Mouse (Mus musculus) liver, adult 2 months (tissue): ENCODE results near the gene Fgfr2. TPM values are rescaled to one million over a fixed set of nuclear protein-coding genes. Genes with fewer than 3 reads are reported as not detected.

ENCODE experiments used
- DNase-seq: peaks from one replicate; pipeline ENCODE4 v3.0.0-alpha.2; 2011; ENCODE audit warnings: low read depth, low spot score; ENCODE audit errors: extremely low read depth
- H3K27ac ChIP-seq: fragments of 200-500 bp; replicated peaks from 2 replicates; pipeline ENCODE4 v1.5.1; 2012; ENCODE audit warnings: low read depth, mild to moderate bottlenecking, control low read depth, inconsistent platforms, low read length; ENCODE audit not compliant: insufficient read depth
- H3K27me3 ChIP-seq: fragments of 200-500 bp; 2 replicates; pipeline ENCODE4 v1.6.1; 2012; ENCODE audit warnings: mild to moderate bottlenecking, moderate library complexity, low read length, inconsistent platforms; ENCODE audit not compliant: control insufficient read depth, insufficient read depth
- H3K36me3 ChIP-seq: fragments of 200-500 bp; 2 replicates; pipeline ENCODE4 v1.6.1; 2012; ENCODE audit warnings: low read length, inconsistent platforms; ENCODE audit not compliant: control insufficient read depth, insufficient read depth
- H3K4me1 ChIP-seq: fragments of 200-500 bp; 2 replicates; pipeline ENCODE4 v1.6.1; 2011; ENCODE audit warnings: low read length; ENCODE audit not compliant: control insufficient read depth, insufficient read depth
- H3K4me3 ChIP-seq: fragments of 200-500 bp; 2 replicates; pipeline ENCODE4 v1.5.1; 2011; ENCODE audit warnings: low read depth, mild to moderate bottlenecking, control low read depth, low read length, moderate library complexity; ENCODE audit not compliant: insufficient read depth
- H3K79me2 ChIP-seq: fragments of 200-500 bp; 2 replicates; pipeline ENCODE4 v1.6.1; 2012; ENCODE audit warnings: inconsistent platforms, mild to moderate bottlenecking, low read length, moderate library complexity; ENCODE audit not compliant: control insufficient read depth, insufficient read depth
- H3K9ac ChIP-seq: fragments of 200-500 bp; 2 replicates; pipeline ENCODE4 v1.6.1; 2012; ENCODE audit warnings: low read depth, mild to moderate bottlenecking, control low read depth, inconsistent platforms, low read length
- CTCF ChIP-seq: fragments of 200-500 bp; IDR thresholded peaks from 2 replicates; pipeline ENCODE4 v1.5.1; 2011; ENCODE audit warnings: low read depth, low read length, control low read depth
- POLR2A ChIP-seq: fragments of 200-500 bp; IDR thresholded peaks from 2 replicates; pipeline ENCODE4 v1.6.1; 2011; ENCODE audit warnings: low read length, control low read depth; ENCODE audit not compliant: insufficient read depth; ENCODE audit errors: extremely low read depth
- WGBS: fragments of 180-500 bp; shearing (Covaris S2); methylation state at CpG from one replicate; pipeline ENCODE4 v1.1.7; 2018; 5-methylcytosine and 5-hydroxymethylcytosine counted together
- polyA plus RNA-seq: library from polyadenylated mRNA; depleted of rRNA; stranded (reverse); fragments of >200 nt; gene quantifications from 2 replicates; pipeline ENCODE4 v1.2.3, GENCODE M21; 2012
- total RNA-seq: library from RNA; depleted of rRNA; stranded (reverse); fragments of >200 nt; gene quantifications from 2 replicates; pipeline ENCODE4 v1.2.3, GENCODE M21; 2014

Gene Fgfr2
- total and polyA plus RNA-seq, 2 experiments = 16.7 to 35.2 TPM

- no peak for DNase-seq
- Histone ChIP-seq H3K36me3 (no peaks in the 10 kb centered on the region), H3K27me3 (no peaks in the 10 kb centered on the region), H3K9ac (no peak overlapping the region), H3K27ac (no peak overlapping the region), H3K79me2 (no peaks in the 10 kb centered on the region), H3K4me3 (no peak overlapping the region), H3K4me1 (no peaks in the 10 kb centered on the region)
- 93% methylated on average over 6 of the region's 6 CpGs for WGBS
- TF ChIP-seq POLR2A (no peak), CTCF (no peak)
These were observed 683.2 kb downstream of the Fgfr2 start for GRCm38 (mm10) chr7:132439916-132440315.

- no peak overlapping the region for H3K4me3 ChIP-seq
- no peak overlapping the region for H3K27ac ChIP-seq
- WGBS = 89% methylated on average over 6 of the region's 6 CpGs
- no peaks in the 10 kb centered on the region for H3K36me3 ChIP-seq
- TF ChIP-seq CTCF = no peak
- TF ChIP-seq POLR2A = no peak
- H3K4me1 ChIP-seq = no peaks in the 10 kb centered on the region
- no peaks in the 10 kb centered on the region for H3K27me3 ChIP-seq
- H3K79me2 ChIP-seq = no peaks in the 10 kb centered on the region
- H3K9ac ChIP-seq = no peak overlapping the region
- no peak for DNase-seq
These were observed 685.1 kb downstream of the Fgfr2 start for GRCm38 (mm10) chr7:132438060-132438459.

- no peak for TF ChIP-seq POLR2A
- 87% methylated on average over 3 of the region's 3 CpGs for WGBS
These were observed 685.7 kb downstream of the Fgfr2 start for GRCm38 (mm10) chr7:132437431-132437830.

GRCm38 (mm10) chr7:132435486-132436055 is 687.6 kb downstream of the Fgfr2 start:
- Histone ChIP-seq H3K4me1 (no peaks in the 10 kb centered on the region), H3K9ac (no peak overlapping the region), H3K27ac (peak overlapping the region; percentile 54), H3K36me3 (no peaks in the 10 kb centered on the region), H3K4me3 (no peak overlapping the region), H3K79me2 (no peaks in the 10 kb centered on the region), H3K27me3 (no peaks in the 10 kb centered on the region)
- TF ChIP-seq POLR2A = no peak
- TF ChIP-seq CTCF = no peak
- DNase-seq = peak; percentile 20
- 73% methylated on average over 8 of the region's 8 CpGs for WGBS

More at GRCm38 (mm10) chr7:132437431-132437830, 685.7 kb downstream of the Fgfr2 start:
- Histone ChIP-seq H3K79me2 (no peaks in the 10 kb centered on the region), H3K27ac (no peak overlapping the region), H3K4me1 (no peaks in the 10 kb centered on the region), H3K9ac (no peak overlapping the region), H3K36me3 (no peaks in the 10 kb centered on the region), H3K4me3 (no peak overlapping the region), H3K27me3 (no peaks in the 10 kb centered on the region)
- no peak for DNase-seq

- H3K4me1 ChIP-seq = peaks cover 2% of the 10 kb centered on the region; the same call in 1 of the 2 replicates
- H3K9ac ChIP-seq = no peak overlapping the region
- 75% methylated on average over 4 of the region's 4 CpGs for WGBS
- no peaks in the 10 kb centered on the region for H3K79me2 ChIP-seq
- H3K27ac ChIP-seq = peak overlapping the region; percentile 51; the same call in 1 of the 2 replicates
- H3K27me3 ChIP-seq = no peaks in the 10 kb centered on the region
- no peaks in the 10 kb centered on the region for H3K36me3 ChIP-seq
- DNase-seq = no peak
- TF ChIP-seq POLR2A = no peak
- TF ChIP-seq CTCF = no peak
- H3K4me3 ChIP-seq = no peak overlapping the region
These were observed 693.8 kb downstream of the Fgfr2 start for GRCm38 (mm10) chr7:132429324-132429723.

GRCm38 (mm10) chr7:132428308-132428707 is 694.8 kb downstream of the Fgfr2 start:
- Histone ChIP-seq H3K27ac (no peak overlapping the region), H3K4me1 (peaks cover 2% of the 10 kb centered on the region), H3K79me2 (no peaks in the 10 kb centered on the region), H3K27me3 (no peaks in the 10 kb centered on the region), H3K9ac (no peak overlapping the region), H3K4me3 (no peak overlapping the region), H3K36me3 (no peaks in the 10 kb centered on the region)
- TF ChIP-seq POLR2A (no peak), CTCF (no peak)
- no peak for DNase-seq
- 94% methylated on average over 4 of the region's 4 CpGs for WGBS
